Mouse (Mus musculus): ENCODE measurements around the gene Myl6. TPM values are rescaled to one million over a fixed set of nuclear protein-coding genes. Genes with fewer than 3 reads are reported as not detected.
"Not testable (repeated sequence)": the region's sequence is repeated elsewhere in the genome, so short reads cannot be mapped to it uniquely, and the experiment has no call there.

Myl6 gene
- total and polyA plus RNA-seq, 2 experiments from 2014 or later = 694 to 844 TPM

DNA sequence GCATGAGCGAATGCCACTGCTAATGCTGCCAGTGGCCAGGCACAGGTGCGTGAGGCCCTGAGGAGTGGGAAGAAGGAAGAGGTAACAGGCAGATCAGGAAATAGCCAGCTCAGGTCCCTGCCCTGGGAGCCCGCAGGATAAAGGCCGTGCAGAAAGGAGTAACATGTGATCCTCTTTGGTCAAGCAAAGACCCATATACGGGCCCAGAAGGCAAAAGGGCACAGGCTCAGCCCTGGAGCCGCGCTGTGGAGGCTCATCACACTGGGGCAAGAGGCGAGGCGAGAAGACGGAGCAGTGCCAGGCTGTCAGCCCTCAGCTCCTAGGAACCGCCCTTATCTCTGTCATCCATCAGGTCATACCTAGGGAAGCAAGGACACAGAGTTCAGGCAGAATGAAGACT is 16.4 kb upstream of the Myl6 start:
- no peak for TF ChIP-seq CTCF (IDR thresholded peaks at IDR 0.05; ENCODE audit: low read depth)
- no peaks in the 10 kb centered on the region for H3K9me3 ChIP-seq (ENCODE audit: low read length)
- H3K27me3 ChIP-seq (ENCODE audit: insufficient read depth, low read length) = no peaks in the 10 kb centered on the region
- no peak overlapping the region for H3K4me3 ChIP-seq (ENCODE audit: low read depth, low read length)
- peaks cover 19% of the 10 kb centered on the region for H3K36me3 ChIP-seq (ENCODE audit: insufficient read depth)
- H3K4me2 ChIP-seq (ENCODE audit: low read depth) = no peak overlapping the region
- DNase-seq = no peak
- no peak for ATAC-seq
- 90% methylated on average over 11 of the region's 11 CpGs for WGBS
- no peak overlapping the region for H3K27ac ChIP-seq (ENCODE audit: low read depth, low read length)
- H3K9ac ChIP-seq = no peak overlapping the region
- H3K4me1 ChIP-seq (ENCODE audit: insufficient read depth) = no peaks in the 10 kb centered on the region

DNA sequence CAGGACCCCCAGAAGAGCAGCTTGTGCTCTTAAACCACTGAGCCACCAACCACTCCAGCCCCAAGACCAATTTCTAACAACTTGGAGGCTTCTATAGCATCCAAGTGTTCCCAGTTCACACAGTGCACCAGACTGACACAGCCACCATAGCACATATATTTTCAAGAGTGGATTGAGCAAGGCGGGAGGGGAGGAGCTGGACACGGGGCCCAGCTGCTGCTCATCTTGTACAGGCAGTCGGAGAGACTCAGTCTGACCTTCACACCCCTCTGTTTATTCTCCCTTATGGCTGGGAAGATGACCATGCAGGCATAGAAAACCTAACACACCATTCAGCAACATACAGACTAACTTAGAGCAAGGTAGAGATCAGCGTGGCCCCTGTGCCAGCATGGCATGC is 15.9 kb upstream of the Myl6 start:
- Histone ChIP-seq H3K36me3 (ENCODE audit: insufficient read depth) (peaks cover 19% of the 10 kb centered on the region; the same call in 1 of the 2 replicates), H3K4me2 (ENCODE audit: low read depth) (no peak overlapping the region), H3K27me3 (ENCODE audit: insufficient read depth, low read length) (no peaks in the 10 kb centered on the region), H3K27ac (ENCODE audit: low read depth, low read length) (no peak overlapping the region), H3K9ac (no peak overlapping the region), H3K4me3 (ENCODE audit: low read depth, low read length) (no peak overlapping the region), H3K4me1 (ENCODE audit: insufficient read depth) (no peaks in the 10 kb centered on the region), H3K9me3 (ENCODE audit: low read length) (no peaks in the 10 kb centered on the region)
- WGBS = 87% methylated on average over 4 of the region's 4 CpGs
- ATAC-seq = no peak
- no peak for DNase-seq
- TF ChIP-seq CTCF (IDR thresholded peaks at IDR 0.05; ENCODE audit: low read depth) = no peak

DNA sequence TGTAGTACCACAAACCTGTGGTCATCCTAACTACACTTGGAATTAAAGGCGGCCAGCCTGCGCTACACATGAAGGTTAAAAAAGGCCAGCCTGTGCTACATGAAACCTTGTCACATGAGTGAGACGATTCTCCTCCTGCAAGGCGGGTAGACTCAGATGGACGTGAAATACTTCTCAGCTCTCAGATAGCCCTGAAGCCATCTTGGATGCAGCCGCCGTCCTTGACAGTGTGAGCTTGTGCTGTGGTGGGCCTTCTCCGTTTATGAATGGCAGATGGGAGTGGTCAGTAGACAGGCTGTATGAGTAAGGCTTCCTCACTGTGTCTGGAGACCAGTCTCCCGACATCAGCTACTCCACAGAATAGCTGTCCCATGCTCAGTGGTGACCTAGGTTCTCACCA is 15.3 kb upstream of the Myl6 start:
- 92% methylated on average over 9 of the region's 9 CpGs for WGBS
- no peak overlapping the region for H3K4me3 ChIP-seq (ENCODE audit: low read depth, low read length)
- TF ChIP-seq CTCF (IDR thresholded peaks at IDR 0.05; ENCODE audit: low read depth) = no peak
- H3K9ac ChIP-seq = no peak overlapping the region
- DNase-seq (no peak), ATAC-seq (no peak)
- peaks cover 19% of the 10 kb centered on the region; the same call in 1 of the 2 replicates for H3K36me3 ChIP-seq (ENCODE audit: insufficient read depth)
- H3K4me1 ChIP-seq (ENCODE audit: insufficient read depth) = no peaks in the 10 kb centered on the region
- H3K27me3 ChIP-seq (ENCODE audit: insufficient read depth, low read length) = no peaks in the 10 kb centered on the region
- no peaks in the 10 kb centered on the region for H3K9me3 ChIP-seq (ENCODE audit: low read length)
- H3K27ac ChIP-seq (ENCODE audit: low read depth, low read length) = no peak overlapping the region
- no peak overlapping the region for H3K4me2 ChIP-seq (ENCODE audit: low read depth)

DNA sequence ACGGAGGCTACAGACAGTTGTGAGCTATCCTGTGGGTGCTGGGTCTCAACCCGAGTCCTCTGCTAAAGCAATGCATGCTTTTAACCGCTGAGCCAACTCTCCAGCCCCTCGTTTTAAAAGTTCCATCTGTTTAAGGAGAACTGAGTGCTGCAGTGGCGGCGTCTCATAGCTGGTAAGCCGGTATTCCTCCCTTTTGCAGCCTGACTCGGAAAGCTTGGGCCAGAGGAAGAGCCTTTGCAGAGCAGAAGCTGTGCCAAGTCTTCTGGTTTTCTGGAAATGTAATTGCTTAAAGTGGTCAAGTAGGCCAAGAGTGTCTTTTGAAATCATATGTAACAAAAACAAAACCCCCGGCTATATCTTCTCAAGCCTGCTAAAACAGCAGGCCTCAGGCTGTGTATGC is 14.3 kb upstream of the Myl6 start:
- Histone ChIP-seq H3K27ac (ENCODE audit: low read depth, low read length) (no peak overlapping the region), H3K4me2 (ENCODE audit: low read depth) (no peak overlapping the region), H3K9ac (no peak overlapping the region), H3K9me3 (ENCODE audit: low read length) (no peaks in the 10 kb centered on the region), H3K36me3 (ENCODE audit: insufficient read depth) (peaks cover 19% of the 10 kb centered on the region; the same call in 1 of the 2 replicates), H3K4me3 (ENCODE audit: low read depth, low read length) (no peak overlapping the region), H3K4me1 (ENCODE audit: insufficient read depth) (no peaks in the 10 kb centered on the region), H3K27me3 (ENCODE audit: insufficient read depth, low read length) (no peaks in the 10 kb centered on the region)
- DNase-seq = no peak
- ATAC-seq = no peak
- no peak for TF ChIP-seq CTCF (IDR thresholded peaks at IDR 0.05; ENCODE audit: low read depth)
- WGBS = 77% methylated on average over 9 of the region's 9 CpGs

DNA sequence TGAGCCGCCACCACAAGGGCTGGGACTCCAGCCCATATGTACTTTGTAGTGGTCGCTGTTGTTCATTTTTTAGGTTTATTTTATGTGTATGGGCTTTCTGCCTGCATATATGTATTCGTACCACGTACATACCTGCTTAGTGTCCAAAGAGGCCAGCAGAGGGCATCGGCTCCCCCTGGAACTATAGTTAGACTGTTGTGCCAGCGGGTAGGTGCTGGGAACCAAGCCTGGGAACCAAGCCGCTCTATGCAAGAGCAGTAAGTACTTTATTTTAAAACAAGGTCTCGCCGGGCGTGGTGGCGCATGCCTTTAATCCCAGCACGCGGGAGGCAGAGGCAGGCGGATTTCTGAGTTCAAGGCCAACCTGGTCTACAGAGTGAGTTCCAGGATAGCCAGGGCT is 12.0 kb upstream of the Myl6 start:
- no peak for TF ChIP-seq CTCF (IDR thresholded peaks at IDR 0.05; ENCODE audit: low read depth)
- DNase-seq (no peak), ATAC-seq (no peak)
- H3K4me1 ChIP-seq (ENCODE audit: insufficient read depth) = no peaks in the 10 kb centered on the region
- no peak overlapping the region for H3K4me2 ChIP-seq (ENCODE audit: low read depth)
- no peaks in the 10 kb centered on the region for H3K27me3 ChIP-seq (ENCODE audit: insufficient read depth, low read length)
- no peaks in the 10 kb centered on the region for H3K9me3 ChIP-seq (ENCODE audit: low read length)
- H3K36me3 ChIP-seq (ENCODE audit: insufficient read depth) = peaks cover 19% of the 10 kb centered on the region; the same call in 1 of the 2 replicates
- no peak overlapping the region for H3K27ac ChIP-seq (ENCODE audit: low read depth, low read length)
- WGBS = 95% methylated on average over 14 of the region's 14 CpGs
- H3K9ac ChIP-seq = no peak overlapping the region
- no peak overlapping the region for H3K4me3 ChIP-seq (ENCODE audit: low read depth, low read length)

DNA sequence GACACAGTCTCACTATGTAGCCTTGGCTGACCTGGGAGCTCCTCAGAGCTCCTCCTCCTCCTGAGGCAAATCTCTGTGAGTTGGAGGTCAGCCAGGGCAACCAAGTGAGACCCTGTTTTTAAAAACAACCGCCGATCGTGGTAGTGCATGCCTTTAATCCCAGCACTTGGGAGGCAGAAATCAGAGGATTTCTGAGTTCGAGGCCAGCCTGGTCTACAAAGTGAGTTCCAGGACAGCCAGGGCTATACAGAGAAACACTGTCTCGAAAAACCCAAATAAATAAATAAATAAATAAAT is 11.4 kb upstream of the Myl6 start:
- H3K4me1 ChIP-seq (ENCODE audit: insufficient read depth); DNase-seq; H3K27me3 ChIP-seq (ENCODE audit: insufficient read depth, low read length); H3K4me2 ChIP-seq (ENCODE audit: low read depth); H3K27ac ChIP-seq (ENCODE audit: low read depth, low read length); H3K9ac ChIP-seq; H3K4me3 ChIP-seq (ENCODE audit: low read depth, low read length); ATAC-seq; H3K9me3 ChIP-seq (ENCODE audit: low read length): not testable (repeated sequence)
- peaks cover 14% of the 10 kb centered on the region; the same call in 1 of the 2 replicates for H3K36me3 ChIP-seq (ENCODE audit: insufficient read depth)
- 84% methylated on average over 5 of the region's 5 CpGs for WGBS

DNA sequence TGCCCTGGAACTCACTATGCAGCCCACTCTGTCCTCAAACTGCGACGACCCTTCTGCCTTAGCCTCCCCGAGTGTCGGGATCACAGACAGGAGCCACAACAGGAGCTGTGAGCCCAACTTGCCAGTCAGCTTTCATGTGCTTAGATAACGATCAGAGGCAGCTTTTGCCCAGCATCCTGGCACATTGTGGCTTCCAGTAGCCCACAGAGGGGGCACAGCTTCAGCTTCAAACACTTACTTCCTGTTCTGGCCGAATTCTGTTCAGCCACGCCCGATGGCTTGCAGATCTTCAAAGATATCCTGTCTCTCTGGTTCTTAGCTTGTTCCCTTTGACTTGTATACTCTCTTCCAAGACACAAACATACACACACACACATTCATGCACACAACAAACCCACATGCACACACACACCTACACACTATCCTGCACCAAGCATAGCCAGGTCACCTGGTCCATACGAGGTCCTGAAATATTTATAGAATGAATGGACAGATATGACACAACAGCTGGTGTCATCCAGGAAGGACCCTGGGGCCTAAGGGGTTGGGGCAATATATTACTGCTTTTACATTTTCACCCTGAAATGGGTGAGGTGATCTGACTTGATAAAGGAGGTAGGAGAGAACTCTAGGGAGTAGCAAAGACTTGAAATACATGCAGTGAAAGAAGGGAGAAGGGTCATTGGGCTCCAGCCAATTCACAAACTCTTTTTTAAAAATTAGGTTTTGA is 10.9 kb upstream of the Myl6 start:
- H3K4me2 ChIP-seq (ENCODE audit: low read depth) = no peak overlapping the region
- no peak overlapping the region for H3K9ac ChIP-seq
- ATAC-seq (no peak), DNase-seq (no peak)
- no peak for TF ChIP-seq CTCF (IDR thresholded peaks at IDR 0.05; ENCODE audit: low read depth)
- H3K27ac ChIP-seq (ENCODE audit: low read depth, low read length) = no peak overlapping the region
- H3K36me3 ChIP-seq (ENCODE audit: insufficient read depth) = 0 out of 2 replicates have a peak, but pooled peaks cover 9% of the 10 kb centered on the region
- H3K9me3 ChIP-seq (ENCODE audit: low read length) = no peaks in the 10 kb centered on the region
- no peak overlapping the region for H3K4me3 ChIP-seq (ENCODE audit: low read depth, low read length)
- no peaks in the 10 kb centered on the region for H3K4me1 ChIP-seq (ENCODE audit: insufficient read depth)
- WGBS = 82% methylated on average over 9 of the region's 9 CpGs
- no peaks in the 10 kb centered on the region for H3K27me3 ChIP-seq (ENCODE audit: insufficient read depth, low read length)

Measured in forebrain, postnatal 0 days (tissue).